Mouse (Mus musculus): ENCODE results near the gene Tceanc. TPM values are rescaled to one million over a fixed set of nuclear protein-coding genes. Genes with fewer than 3 reads are reported as not detected.
"Not testable (repeated sequence)": the region's sequence is repeated elsewhere in the genome, so short reads cannot be mapped to it uniquely, and the experiment has no call there.

Gene Tceanc
- polyA plus RNA-seq, 1 experiment from 2014 or later: 3.1 TPM

DNA sequence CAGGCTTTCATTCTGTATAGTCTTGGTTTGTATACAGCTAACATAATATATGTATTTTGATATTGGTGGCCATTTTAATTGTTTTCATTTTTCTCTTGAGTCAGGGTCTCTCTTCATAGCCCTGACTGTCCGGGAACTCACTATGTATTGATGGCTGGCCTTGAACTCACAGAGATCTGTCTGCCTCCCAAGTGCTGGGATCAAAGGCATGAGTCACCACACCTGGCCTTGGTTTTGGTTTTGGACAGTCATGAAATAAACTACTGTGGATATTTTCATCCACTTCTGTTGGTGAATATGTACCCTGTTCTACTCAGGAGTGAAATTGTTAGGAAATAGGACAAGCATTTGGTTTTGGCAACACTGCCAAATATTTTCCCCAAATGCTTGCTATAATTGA lies 1.7 kb downstream of the Tceanc start:
- ATAC-seq: no peak

DNA sequence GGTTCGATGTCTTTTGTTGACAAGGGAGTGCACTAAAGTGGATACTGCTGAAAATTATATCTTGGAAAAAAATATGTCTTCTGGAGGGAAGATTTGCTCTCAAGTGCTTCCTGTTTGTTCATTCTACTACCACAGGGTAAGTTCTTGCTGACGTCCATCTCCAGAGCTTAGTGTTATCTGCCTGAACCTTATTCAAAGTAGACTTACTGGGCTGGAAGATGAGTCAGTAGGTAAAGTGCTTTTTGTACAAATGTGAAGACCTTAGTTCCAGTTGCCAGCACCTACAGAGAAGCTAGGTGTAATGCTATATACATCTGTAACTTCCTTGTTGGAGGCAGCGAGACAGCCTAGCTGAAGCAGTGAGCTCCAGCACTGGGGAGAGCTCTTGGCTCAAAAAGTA lies 2.4 kb downstream of the Tceanc start:
- H3K27ac ChIP-seq (ENCODE audit: low read depth, low read length): no peak overlapping the region
- no peak overlapping the region for H3K4me2 ChIP-seq (replicated peaks; ENCODE audit: low read depth)
- no peak overlapping the region for H3K9ac ChIP-seq (ENCODE audit: low read depth, low read length)
- H3K36me3 ChIP-seq (ENCODE audit: control insufficient read depth, insufficient read depth): no peaks in the 10 kb centered on the region
- 80% methylated on average over 3 of the region's 3 CpGs for WGBS
- H3K27me3 ChIP-seq (replicated peaks; ENCODE audit: control insufficient read depth, insufficient read depth, low read length): no peaks in the 10 kb centered on the region
- no peak overlapping the region for H3K4me3 ChIP-seq (ENCODE audit: low read depth, low read length)
- no peak for ATAC-seq
- no peaks in the 10 kb centered on the region for H3K4me1 ChIP-seq (replicated peaks; ENCODE audit: control insufficient read depth, insufficient read depth, low read length)
- no peaks in the 10 kb centered on the region for H3K9me3 ChIP-seq (ENCODE audit: control insufficient read depth)
- TF ChIP-seq CTCF (IDR thresholded peaks at IDR 0.05; ENCODE audit: low read depth): no peak

More for the DNA sequence above, 1.7 kb downstream of the Tceanc start:
- Histone ChIP-seq H3K4me3 (ENCODE audit: low read depth, low read length) (no peak overlapping the region), H3K27me3 (replicated peaks; ENCODE audit: control insufficient read depth, insufficient read depth, low read length) (no peaks in the 10 kb centered on the region), H3K27ac (ENCODE audit: low read depth, low read length) (no peak overlapping the region), H3K9ac (ENCODE audit: low read depth, low read length) (no peak overlapping the region), H3K4me1 (replicated peaks; ENCODE audit: control insufficient read depth, insufficient read depth, low read length) (no peaks in the 10 kb centered on the region), H3K9me3 (ENCODE audit: control insufficient read depth) (no peaks in the 10 kb centered on the region), H3K4me2 (replicated peaks; ENCODE audit: low read depth) (no peak overlapping the region), H3K36me3 (ENCODE audit: control insufficient read depth, insufficient read depth) (no peaks in the 10 kb centered on the region)
- no peak for TF ChIP-seq CTCF (IDR thresholded peaks at IDR 0.05; ENCODE audit: low read depth)
- 83% methylated on average over 1 of the region's 1 CpGs for WGBS

DNA sequence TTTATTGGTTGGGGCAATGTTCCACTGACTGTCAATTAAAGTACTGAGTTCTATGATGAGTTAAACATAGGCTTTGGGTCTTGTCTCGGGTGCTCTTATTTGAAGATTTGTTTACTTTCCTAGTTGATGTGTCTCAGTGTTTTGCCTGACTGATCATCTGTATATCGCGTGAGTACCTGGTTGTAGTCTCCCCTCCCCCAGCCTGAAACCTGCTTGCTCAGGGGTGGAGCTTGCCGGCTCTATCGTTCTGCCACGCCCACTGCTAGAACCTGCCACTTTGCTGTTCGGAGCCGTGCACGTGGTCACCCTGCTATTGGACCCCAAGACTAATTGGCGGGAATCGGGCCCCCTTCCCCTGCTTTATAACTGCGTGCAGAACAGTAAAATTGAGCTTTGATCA lies 4.3 kb downstream of the Tceanc start:
- 30% methylated on average over 12 of the region's 12 CpGs for WGBS
- H3K4me2 ChIP-seq (replicated peaks; ENCODE audit: low read depth): peak overlapping the region; percentile 27; the same call in 1 of the 2 replicates
- not testable (repeated sequence) for H3K27ac ChIP-seq (ENCODE audit: low read depth, low read length); H3K9ac ChIP-seq (ENCODE audit: low read depth, low read length); H3K27me3 ChIP-seq (replicated peaks; ENCODE audit: control insufficient read depth, insufficient read depth, low read length); H3K9me3 ChIP-seq (ENCODE audit: control insufficient read depth); H3K4me3 ChIP-seq (ENCODE audit: low read depth, low read length); H3K36me3 ChIP-seq (ENCODE audit: control insufficient read depth, insufficient read depth); H3K4me1 ChIP-seq (replicated peaks; ENCODE audit: control insufficient read depth, insufficient read depth, low read length)
- 0 out of 2 replicates have a peak, but pooled peaks have one; percentile 23 for ATAC-seq

- Histone ChIP-seq H3K27ac (ENCODE audit: low read depth, low read length) (no peak overlapping the region), H3K9me3 (ENCODE audit: control insufficient read depth) (no peaks in the 10 kb centered on the region), H3K27me3 (replicated peaks; ENCODE audit: control insufficient read depth, insufficient read depth, low read length) (no peaks in the 10 kb centered on the region), H3K4me2 (replicated peaks; ENCODE audit: low read depth) (no peak overlapping the region), H3K36me3 (ENCODE audit: control insufficient read depth, insufficient read depth) (no peaks in the 10 kb centered on the region), H3K4me1 (replicated peaks; ENCODE audit: control insufficient read depth, insufficient read depth, low read length) (no peaks in the 10 kb centered on the region), H3K9ac (ENCODE audit: low read depth, low read length) (no peak overlapping the region), H3K4me3 (ENCODE audit: low read depth, low read length) (no peak overlapping the region)
- WGBS: 89% methylated on average over 4 of the region's 4 CpGs
- no peak for TF ChIP-seq CTCF (IDR thresholded peaks at IDR 0.05; ENCODE audit: low read depth)
- no peak for ATAC-seq
Observed at GRCm38 (mm10) chrX:166512071-166512470, 6.3 kb downstream of the Tceanc start.

DNA sequence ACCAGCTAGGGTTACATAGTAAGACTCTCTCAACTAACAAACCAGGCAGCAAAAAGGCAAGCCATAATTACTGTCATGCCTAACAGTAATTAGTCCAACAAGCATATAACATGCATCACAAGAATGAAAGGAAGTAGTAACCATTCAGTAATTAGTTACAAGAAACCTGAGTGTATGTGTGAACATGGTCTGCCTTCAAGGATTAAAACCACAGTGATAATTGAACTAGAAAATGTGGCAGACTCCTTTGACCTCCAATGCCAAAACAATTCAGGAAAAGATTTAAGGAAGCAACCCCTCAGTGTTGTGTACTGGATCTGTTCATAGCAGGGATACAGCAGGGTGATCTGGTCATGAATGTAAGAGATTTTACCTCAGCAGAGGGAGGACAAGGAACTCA lies 7.3 kb downstream of the Tceanc start:
- H3K4me1 ChIP-seq (replicated peaks; ENCODE audit: control insufficient read depth, insufficient read depth, low read length): no peaks in the 10 kb centered on the region
- no peaks in the 10 kb centered on the region for H3K9me3 ChIP-seq (ENCODE audit: control insufficient read depth)
- H3K36me3 ChIP-seq (ENCODE audit: control insufficient read depth, insufficient read depth): no peaks in the 10 kb centered on the region
- ATAC-seq: no peak
- H3K27ac ChIP-seq (ENCODE audit: low read depth, low read length): no peak overlapping the region
- no peak overlapping the region for H3K4me2 ChIP-seq (replicated peaks; ENCODE audit: low read depth)
- no peaks in the 10 kb centered on the region for H3K27me3 ChIP-seq (replicated peaks; ENCODE audit: control insufficient read depth, insufficient read depth, low read length)
- no peak overlapping the region for H3K4me3 ChIP-seq (ENCODE audit: low read depth, low read length)
- H3K9ac ChIP-seq (ENCODE audit: low read depth, low read length): no peak overlapping the region
- no peak for TF ChIP-seq CTCF (IDR thresholded peaks at IDR 0.05; ENCODE audit: low read depth)

DNA sequence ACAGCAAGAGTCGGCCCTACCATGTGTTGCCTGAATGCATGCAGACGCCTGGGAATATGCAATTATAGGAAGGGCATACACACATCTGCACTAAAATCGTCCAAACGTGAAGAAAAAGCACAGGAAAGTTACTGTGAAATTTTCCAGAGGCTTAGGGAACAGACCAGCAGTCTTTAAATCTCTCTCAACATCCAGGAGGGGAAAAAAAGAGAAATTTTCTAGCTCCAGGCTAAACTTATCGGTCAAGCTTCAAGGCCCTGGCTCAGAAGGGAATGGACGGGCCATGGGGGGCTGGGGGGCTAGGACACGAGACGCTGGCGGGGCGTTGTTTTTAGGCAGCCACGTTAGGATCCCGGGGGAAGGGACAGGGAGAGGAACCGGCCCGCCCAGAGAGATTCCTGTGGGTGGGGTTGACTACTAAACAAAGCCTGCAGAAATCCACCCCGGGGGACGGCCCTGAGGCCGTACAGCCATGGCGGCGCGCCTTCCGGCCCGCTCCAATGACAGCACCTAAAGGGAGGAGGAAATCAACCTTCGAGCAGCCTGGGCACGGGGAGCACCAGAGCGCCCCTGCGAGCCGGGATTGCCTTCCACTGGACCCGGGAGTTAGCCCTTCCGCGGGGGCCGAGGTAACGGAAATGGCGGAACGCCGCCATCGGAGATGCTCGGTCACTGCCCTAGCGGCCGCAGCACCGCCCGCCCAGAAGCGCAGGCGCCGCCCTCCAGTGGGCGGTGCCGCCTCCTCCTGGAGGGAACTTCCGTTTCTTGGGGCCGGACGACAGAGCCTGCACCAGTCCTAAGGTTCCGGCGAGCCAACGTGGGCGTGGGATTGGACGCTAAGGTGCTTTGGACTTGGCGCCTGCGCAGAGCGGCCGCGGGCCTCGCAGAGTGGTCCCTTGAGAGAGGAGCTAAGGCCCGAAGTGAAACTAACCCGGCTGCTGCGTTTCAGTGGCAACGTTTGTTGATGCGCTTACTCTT lies 8.3 kb downstream of the Tceanc start:
- Histone ChIP-seq H3K27ac (ENCODE audit: low read depth, low read length) (peak overlapping the region; percentile 94), H3K9me3 (ENCODE audit: control insufficient read depth) (no peaks in the 10 kb centered on the region), H3K4me3 (ENCODE audit: low read depth, low read length) (peak overlapping the region; percentile 54), H3K27me3 (replicated peaks; ENCODE audit: control insufficient read depth, insufficient read depth, low read length) (no peaks in the 10 kb centered on the region), H3K36me3 (ENCODE audit: control insufficient read depth, insufficient read depth) (no peaks in the 10 kb centered on the region), H3K4me2 (replicated peaks; ENCODE audit: low read depth) (peak overlapping the region; percentile 65), H3K4me1 (replicated peaks; ENCODE audit: control insufficient read depth, insufficient read depth, low read length) (no peaks in the 10 kb centered on the region), H3K9ac (ENCODE audit: low read depth, low read length) (peak overlapping the region; percentile 62)
- ATAC-seq: peak; percentile 99
- WGBS: 23% methylated on average over 65 of the region's 65 CpGs
- peak; percentile 52 for TF ChIP-seq CTCF (IDR thresholded peaks at IDR 0.05; ENCODE audit: low read depth)

Measured in intestine, postnatal 0 days (tissue).